Mouse (Mus musculus) MEL (cell line): ENCODE data around the gene Krtap5-4. TPM values are rescaled to one million over a fixed set of nuclear protein-coding genes. Genes with fewer than 3 reads are reported as not detected.
"Not testable (repeated sequence)": the region's sequence is repeated elsewhere in the genome, so short reads cannot be mapped to it uniquely, and the experiment has no call there.

Experiments
- DNase-seq: peaks from one replicate; pipeline ENCODE4 v3.0.0; 2011; ENCODE audit warnings: low read depth, low spot score
- H3K27ac ChIP-seq: 2 replicates; pipeline ENCODE4 v1.5.1; 2012; ENCODE audit warnings: low read depth, mild to moderate bottlenecking, control low read depth, low read length, moderate library complexity; ENCODE audit not compliant: control insufficient read depth
- H3K27me3 ChIP-seq, 2 experiments: fragments of 150-350 bp in 1 of 2; sonication (generic) in 1 of 2; 2 replicates each; pipeline ENCODE4 v1.6.1; 2012; ENCODE audit warnings: low read length in 2 of 2, mild to moderate bottlenecking in 2 of 2, improper control_type of control experiment in 1 of 2, moderate library complexity in 1 of 2; ENCODE audit not compliant: insufficient read depth in 2 of 2, control insufficient read depth in 1 of 2
- H3K36me3 ChIP-seq, 2 experiments: 2 replicates each; pipeline ENCODE4 v1.6.1; 2012 to 2014; ENCODE audit warnings: low read length in 2 of 2, improper control_type of control experiment in 1 of 2, inconsistent platforms in 1 of 2, mild to moderate bottlenecking in 1 of 2; ENCODE audit not compliant: insufficient read depth in 2 of 2, control insufficient read depth in 1 of 2
- H3K4me1 ChIP-seq, 2 experiments: fragments of 150-350 bp in 1 of 2; sonication (generic) in 1 of 2; 2 replicates each; pipeline ENCODE4 v1.6.1; 2012; ENCODE audit warnings: low read length in 2 of 2, improper control_type of control experiment in 1 of 2, mild to moderate bottlenecking in 1 of 2; ENCODE audit not compliant: insufficient read depth in 2 of 2, control insufficient read depth in 1 of 2
- H3K4me3 ChIP-seq, 2 experiments: fragments of 150-350 bp in 1 of 2; sonication (generic) in 1 of 2; 2 replicates each; pipeline ENCODE4 v1.5.1; 2012; ENCODE audit warnings: low read depth in 2 of 2, low read length in 2 of 2, mild to moderate bottlenecking in 2 of 2, moderate library complexity in 2 of 2, control low read depth in 1 of 2, improper control_type of control experiment in 1 of 2; ENCODE audit not compliant: control insufficient read depth in 1 of 2, insufficient read depth in 1 of 2
- H3K79me2 ChIP-seq: 2 replicates; pipeline ENCODE4 v1.6.1; 2012; ENCODE audit warnings: mild to moderate bottlenecking, low read length, moderate library complexity; ENCODE audit not compliant: control insufficient read depth, poor library complexity, insufficient read depth
- H3K9ac ChIP-seq: 2 replicates; pipeline ENCODE4 v1.6.1; 2012; ENCODE audit warnings: low read depth, mild to moderate bottlenecking, control low read depth, low read length, moderate library complexity; ENCODE audit not compliant: control insufficient read depth, poor library complexity, severe bottlenecking
- H3K9me3 ChIP-seq: fragments of 150-350 bp; sonication (generic); replicated peaks from 2 replicates; pipeline ENCODE4 v1.6.1; 2012; ENCODE audit warnings: mild to moderate bottlenecking, low read length, improper control_type of control experiment, moderate library complexity; ENCODE audit not compliant: insufficient read depth
- CTCF ChIP-seq, 3 experiments: IDR thresholded peaks in 2 of 3; conservative IDR thresholded peaks in 1 of 3; 2 replicates each; pipeline ENCODE4 v1.5.1; 2011 to 2012; ENCODE audit warnings: low read length in 3 of 3, low read depth in 2 of 3, mild to moderate bottlenecking in 2 of 3, improper control_type of control experiment in 1 of 3, inconsistent platforms in 1 of 3, mixed read lengths in 1 of 3, moderate library complexity in 1 of 3; ENCODE audit not compliant: control insufficient read depth in 1 of 3, insufficient read depth in 1 of 3, poor library complexity in 1 of 3, severe bottlenecking in 1 of 3
- E2F4 ChIP-seq: IDR thresholded peaks from 2 replicates; pipeline ENCODE4 v1.6.1; 2011; ENCODE audit warnings: low read depth, low read length, improper control_type of control experiment, borderline replicate concordance
- ELF1 ChIP-seq: IDR thresholded peaks from 2 replicates; pipeline ENCODE4 v1.6.1; 2014; ENCODE audit warnings: low read depth, mild to moderate bottlenecking, inconsistent platforms, low read length, improper control_type of control experiment, moderate library complexity
- EP300 ChIP-seq, 2 experiments: IDR thresholded peaks; 2 replicates each; pipeline ENCODE4 v1.6.1; 2011; ENCODE audit warnings: improper control_type of control experiment in 2 of 2, low read length in 2 of 2, low read depth in 1 of 2, mild to moderate bottlenecking in 1 of 2
- ETS1 ChIP-seq: IDR thresholded peaks from 2 replicates; pipeline ENCODE4 v1.6.1; 2012; ENCODE audit warnings: low read depth, mild to moderate bottlenecking, inconsistent platforms, low read length, improper control_type of control experiment, moderate library complexity
- GATA1 ChIP-seq: IDR thresholded peaks from 2 replicates; pipeline ENCODE4 v1.6.1; 2011; ENCODE audit warnings: low read depth, low read length, improper control_type of control experiment
- MAX ChIP-seq: IDR thresholded peaks from 2 replicates; pipeline ENCODE4 v1.6.1; 2011; ENCODE audit warnings: low read length, improper control_type of control experiment
- MAZ ChIP-seq: IDR thresholded peaks from 2 replicates; pipeline ENCODE4 v1.6.1; 2012; ENCODE audit warnings: low read depth, mild to moderate bottlenecking, inconsistent platforms, low read length, improper control_type of control experiment
- NRF1 ChIP-seq: IDR thresholded peaks from 2 replicates; pipeline ENCODE4 v1.6.1; 2014; ENCODE audit warnings: low read depth, mild to moderate bottlenecking, inconsistent platforms, low read length, improper control_type of control experiment, moderate library complexity; ENCODE audit not compliant: poor library complexity, insufficient read depth, severe bottlenecking
- POLR2A ChIP-seq, 2 experiments: IDR thresholded peaks; 2 replicates each; pipeline ENCODE4 v1.6.1; 2011 to 2012; ENCODE audit warnings: low read length in 2 of 2, mild to moderate bottlenecking in 2 of 2, control low read depth in 1 of 2, improper control_type of control experiment in 1 of 2, low read depth in 1 of 2, moderate library complexity in 1 of 2; ENCODE audit not compliant: control insufficient read depth in 1 of 2, insufficient read depth in 1 of 2, poor library complexity in 1 of 2
- RAD21 ChIP-seq: IDR thresholded peaks from 2 replicates; pipeline ENCODE4 v1.6.1; 2011; ENCODE audit warnings: mild to moderate bottlenecking, low read depth, low read length, improper control_type of control experiment
- RCOR1 ChIP-seq: IDR thresholded peaks from 2 replicates; pipeline ENCODE4 v1.6.1; 2012; ENCODE audit warnings: low read depth, mild to moderate bottlenecking, inconsistent platforms, low read length, improper control_type of control experiment
- SMC3 ChIP-seq: IDR thresholded peaks from 2 replicates; pipeline ENCODE4 v1.6.1; 2011; ENCODE audit warnings: low read depth, low read length, improper control_type of control experiment
- TBP ChIP-seq: IDR thresholded peaks from 2 replicates; pipeline ENCODE4 v1.8.0; 2011; ENCODE audit warnings: low read depth, low read length, improper control_type of control experiment
- USF1 ChIP-seq: IDR thresholded peaks from 2 replicates; pipeline ENCODE4 v1.6.1; 2014; ENCODE audit warnings: low read depth, mild to moderate bottlenecking, inconsistent platforms, low read length, improper control_type of control experiment, moderate library complexity
- ZMIZ1 ChIP-seq: IDR thresholded peaks from 2 replicates; pipeline ENCODE4 v1.6.1; 2012; ENCODE audit warnings: low read depth, mild to moderate bottlenecking, inconsistent platforms, low read length, improper control_type of control experiment, moderate library complexity
- polyA plus RNA-seq, 2 experiments: library from polyadenylated mRNA; stranded (reverse) in 1 of 2; unstranded in 1 of 2; fragments of >175 nt in 1 of 2; fragments of >200 nt in 1 of 2; gene quantifications; 2 replicates each; pipeline versions ENCODE4 v1.2.1 to v1.2.4; 2012; ENCODE audit warnings: low replicate concordance in 2 of 2, low read depth in 1 of 2; ENCODE audit not compliant: insufficient read length in 2 of 2, insufficient read depth in 1 of 2, missing spikeins in 1 of 2
- total RNA-seq: library from RNA; depleted of rRNA; stranded (reverse); fragments of 300-350 nt; gene quantifications from 2 replicates; pipeline ENCODE4 v1.2.3, GENCODE M21; 2012; rRNA removed

The Krtap5-4 gene
- not detected in 2 replicates for total RNA-seq
- polyA plus RNA-seq, result not detected

GRCm38 (mm10) chr7:142303249-142303648 lies at the start of gene Krtap5-4:
Gene Krtap5-4, plus strand, starts transcription at chr7:142303549.
- no peak for TF ChIP-seq EP300 (IDR thresholded peaks at IDR 0.05; ENCODE audit: low read depth in 1 of 2, low read length in 2 of 2)
- no peak for TF ChIP-seq SMC3
- TF ChIP-seq NRF1, result no peak
- TF ChIP-seq ETS1, result no peak
- no peak for TF ChIP-seq ELF1
- no peak for TF ChIP-seq E2F4
- TF ChIP-seq ZMIZ1, result no peak
- TF ChIP-seq MAZ, result no peak
- TF ChIP-seq RCOR1, result no peak
- no peak for TF ChIP-seq MAX
- TF ChIP-seq CTCF (IDR thresholded peaks at IDR 0.05 in 2 of 3, conservative IDR thresholded peaks at IDR 0.05 in 1 of 3; ENCODE audit: control insufficient read depth in 1 of 3, insufficient read depth in 1 of 3, low read depth in 2 of 3, low read length in 3 of 3, poor library complexity in 1 of 3, severe bottlenecking in 1 of 3), result no peak
- TF ChIP-seq USF1, result no peak
- H3K36me3 ChIP-seq, result no peaks in the 10 kb centered on the region
- no peaks in the 10 kb centered on the region for H3K79me2 ChIP-seq
- DNase-seq, result no peak
- no peak within 1 kb of the TSS for H3K4me3 ChIP-seq
- H3K9me3 ChIP-seq, result no peaks in the 10 kb centered on the region
- H3K9ac ChIP-seq, result no peak within 1 kb of the TSS
- peaks cover 7 to 14% of the 10 kb centered on the region in 2 experiments for H3K27me3 ChIP-seq
- no peaks in the 10 kb centered on the region for H3K4me1 ChIP-seq
- H3K27ac ChIP-seq, result no peak within 1 kb of the TSS

GRCm38 (mm10) chr7:142255517-142255916 lies 47.8 kb upstream of the Krtap5-4 start:
- Histone ChIP-seq H3K4me1 (no peaks in the 10 kb centered on the region), H3K9ac (no peak overlapping the region), H3K4me3 (no peak overlapping the region), H3K27ac (no peak overlapping the region), H3K9me3 (no peaks in the 10 kb centered on the region), H3K79me2 (no peaks in the 10 kb centered on the region), H3K27me3 (no peaks in the 10 kb centered on the region), H3K36me3 (no peaks in the 10 kb centered on the region)
- DNase-seq, result peak; percentile 41
- TF ChIP-seq GATA1, result no peak
- TF ChIP-seq TBP, result no peak
- no peak; the same call in 1 of the 2 replicates for TF ChIP-seq RAD21
- TF ChIP-seq POLR2A (IDR thresholded peaks at IDR 0.05; ENCODE audit: control insufficient read depth in 1 of 2, insufficient read depth in 1 of 2, low read depth in 1 of 2, low read length in 2 of 2, poor library complexity in 1 of 2), result no peak
- peak; percentile 65 to 75 (median 74) for TF ChIP-seq CTCF (IDR thresholded peaks at IDR 0.05 in 2 of 3, conservative IDR thresholded peaks at IDR 0.05 in 1 of 3; ENCODE audit: control insufficient read depth in 1 of 3, insufficient read depth in 1 of 3, low read depth in 2 of 3, low read length in 3 of 3, poor library complexity in 1 of 3, severe bottlenecking in 1 of 3)
- TF ChIP-seq SMC3, result peak; percentile 45
- TF ChIP-seq ZMIZ1, result no peak

GRCm38 (mm10) chr7:142258254-142258653 lies 45.1 kb upstream of the Krtap5-4 start, which contains the start of gene Gm2431:
Gene Gm2431, minus strand, starts transcription at chr7:142258354.
- not testable (repeated sequence) for H3K9me3 ChIP-seq, H3K36me3 ChIP-seq, DNase-seq, H3K9ac ChIP-seq, H3K79me2 ChIP-seq, H3K27me3 ChIP-seq, H3K4me3 ChIP-seq, H3K4me1 ChIP-seq, H3K27ac ChIP-seq

- H3K79me2 ChIP-seq, H3K4me3 ChIP-seq, H3K36me3 ChIP-seq, H3K27me3 ChIP-seq, H3K9ac ChIP-seq, DNase-seq, H3K4me1 ChIP-seq, H3K9me3 ChIP-seq, H3K27ac ChIP-seq: not testable (repeated sequence)
These were observed 29.1 kb upstream of the Krtap5-4 start, which contains the start of gene Gm4559 for GRCm38 (mm10) chr7:142274263-142274662. Gene Gm4559, minus strand, starts transcription at chr7:142274363.
